Mouse (Mus musculus) spleen, adult 2 months (tissue): ENCODE measurements at regions not wholly inside any gene's neighbourhood (a gene's known extent, or its start where the extent isn't known, plus 50 kb on each side); places are given as distances from the start of the nearest gene placed in this dataset.

ENCODE experiments used
- CTCF ChIP-seq: fragments of 200-500 bp; IDR thresholded peaks from 2 replicates; pipeline ENCODE4 v1.5.1; 2011; ENCODE audit warnings: mild to moderate bottlenecking, inconsistent platforms; ENCODE audit not compliant: insufficient read depth, insufficient read length, insufficient replicate concordance; ENCODE audit errors: extremely low read depth
- POLR2A ChIP-seq: fragments of 200-500 bp; IDR thresholded peaks from 2 replicates; pipeline ENCODE4 v1.6.1; 2011; ENCODE audit warnings: low read depth, low read length, inconsistent platforms

DNA sequence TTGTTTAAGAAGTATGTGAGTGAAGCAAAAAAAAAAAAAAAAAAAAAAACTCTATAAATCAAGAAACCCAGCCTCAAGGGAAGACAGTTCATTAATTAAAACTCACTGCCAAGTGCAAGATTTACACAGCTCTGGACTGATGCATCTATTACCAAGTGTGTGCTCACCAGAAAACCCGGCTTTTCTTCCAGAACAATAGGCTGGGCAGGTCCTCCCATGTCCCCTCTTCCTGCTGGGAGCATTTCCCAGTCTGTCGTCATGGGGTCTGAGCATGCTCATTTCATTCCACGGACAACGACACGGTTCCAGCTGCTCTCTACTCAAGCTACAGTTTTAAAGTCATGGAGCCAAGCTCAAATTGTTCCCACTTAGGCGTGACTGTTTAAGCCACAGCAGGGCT is 183.6 kb upstream of the Arid2 start:
- TF ChIP-seq CTCF (no peak), POLR2A (no peak)
